Mouse (Mus musculus) limb, embryonic 12.5 days (tissue): ENCODE data around the gene Lpp. TPM values are rescaled to one million over a fixed set of nuclear protein-coding genes. Genes with fewer than 3 reads are reported as not detected.

Source experiments
- ATAC-seq: fragments of 200-750 bp; cut with Nextera tagmentation; 2 replicates; pipeline ENCODE4 v1.8.0; 2017; ENCODE audit warnings: low read depth, moderate TSS enrichment; ENCODE audit not compliant: insufficient number of reproducible peaks, insufficient read depth, low FRiP score, low TSS enrichment
- H3K27ac ChIP-seq: fragments of 300-500 bp; sonication (generic); 2 replicates; pipeline ENCODE4 v1.5.1; 2016; ENCODE audit warnings: mild to moderate bottlenecking, moderate library complexity
- H3K27me3 ChIP-seq: fragments of 300-500 bp; sonication (generic); 2 replicates; pipeline ENCODE4 v1.6.1; 2016; ENCODE audit warnings: mild to moderate bottlenecking, moderate library complexity
- H3K36me3 ChIP-seq: fragments of 300-500 bp; sonication (generic); 2 replicates; pipeline ENCODE4 v1.6.1; 2016; ENCODE audit warnings: mild to moderate bottlenecking, moderate library complexity
- H3K4me1 ChIP-seq: fragments of 300-500 bp; sonication (generic); replicated peaks from 2 replicates; pipeline ENCODE4 v1.6.1; 2016
- H3K4me2 ChIP-seq: fragments of 300-500 bp; sonication (generic); 2 replicates; pipeline ENCODE4 v1.6.1; 2016; ENCODE audit warnings: mild to moderate bottlenecking, moderate library complexity
- H3K4me3 ChIP-seq: fragments of 300-500 bp; sonication (generic); replicated peaks from 2 replicates; pipeline ENCODE4 v1.5.1; 2016; ENCODE audit warnings: mild to moderate bottlenecking
- H3K9ac ChIP-seq: fragments of 300-500 bp; sonication (generic); replicated peaks from 2 replicates; pipeline ENCODE4 v1.6.1; 2016; ENCODE audit warnings: mild to moderate bottlenecking, moderate library complexity
- H3K9me3 ChIP-seq: fragments of 300-500 bp; sonication (generic); 2 replicates; pipeline ENCODE4 v1.6.1; 2016; ENCODE audit warnings: mild to moderate bottlenecking, moderate library complexity
- WGBS: fragments of 180-500 bp; shearing (Covaris S2); methylation state at CpG from one replicate; pipeline ENCODE4 v1.1.7; 2016; 5-methylcytosine and 5-hydroxymethylcytosine counted together
- polyA plus RNA-seq: library from polyadenylated mRNA; unstranded; fragments of >200 nt; fragmentation: Nextera tagmentation; extraction: Ambion mirVana; gene quantifications from 2 replicates; pipeline ENCODE4 v1.2.1, GENCODE M21; 2016

Lpp gene
- polyA plus RNA-seq, 1 experiment from 2014 or later: 39.4 TPM

- Histone ChIP-seq H3K4me2 (no peak overlapping the region), H3K27ac (no peak overlapping the region), H3K36me3 (peaks cover 5% of the 10 kb centered on the region; the same call in 1 of the 2 replicates), H3K9ac (no peak overlapping the region), H3K4me1 (no peaks in the 10 kb centered on the region), H3K4me3 (no peak overlapping the region), H3K27me3 (no peaks in the 10 kb centered on the region), H3K9me3 (peaks cover 3% of the 10 kb centered on the region; the same call in 1 of the 2 replicates)
- no peak for ATAC-seq
- WGBS: 72% methylated on average over 10 of the region's 10 CpGs
These were observed 567.8 kb downstream of the Lpp start for GRCm38 (mm10) chr16:24960901-24961806.

GRCm38 (mm10) chr16:24964311-24964710 is 571.0 kb downstream of the Lpp start:
- Histone ChIP-seq H3K9me3 (no peaks in the 10 kb centered on the region), H3K9ac (no peak overlapping the region), H3K27ac (no peak overlapping the region), H3K4me2 (no peak overlapping the region), H3K36me3 (no peaks in the 10 kb centered on the region), H3K4me1 (no peaks in the 10 kb centered on the region), H3K4me3 (no peak overlapping the region), H3K27me3 (no peaks in the 10 kb centered on the region)
- ATAC-seq: no peak
- 85% methylated on average over 1 of the region's 1 CpGs for WGBS

GRCm38 (mm10) chr16:24965091-24965490 is 571.8 kb downstream of the Lpp start:
- Histone ChIP-seq H3K9ac (no peak overlapping the region), H3K4me2 (no peak overlapping the region), H3K27me3 (no peaks in the 10 kb centered on the region), H3K36me3 (no peaks in the 10 kb centered on the region), H3K4me3 (no peak overlapping the region), H3K4me1 (no peaks in the 10 kb centered on the region), H3K27ac (no peak overlapping the region), H3K9me3 (no peaks in the 10 kb centered on the region)
- 82% methylated on average over 4 of the region's 4 CpGs for WGBS
- no peak for ATAC-seq

- 91% methylated on average over 9 of the region's 9 CpGs for WGBS
- Histone ChIP-seq H3K4me3 (no peak overlapping the region), H3K9ac (no peak overlapping the region), H3K4me1 (no peaks in the 10 kb centered on the region), H3K4me2 (no peak overlapping the region), H3K36me3 (no peaks in the 10 kb centered on the region), H3K27me3 (no peaks in the 10 kb centered on the region), H3K27ac (no peak overlapping the region), H3K9me3 (no peaks in the 10 kb centered on the region)
- no peak for ATAC-seq
These were observed 573.2 kb downstream of the Lpp start for GRCm38 (mm10) chr16:24966460-24966859.

GRCm38 (mm10) chr16:24973009-24973631 is 579.8 kb downstream of the Lpp start:
- Histone ChIP-seq H3K9ac (no peak overlapping the region), H3K36me3 (peaks cover 7% of the 10 kb centered on the region), H3K4me2 (no peak overlapping the region), H3K4me3 (no peak overlapping the region), H3K9me3 (no peaks in the 10 kb centered on the region), H3K4me1 (no peaks in the 10 kb centered on the region), H3K27me3 (no peaks in the 10 kb centered on the region), H3K27ac (no peak overlapping the region)
- WGBS: 87% methylated on average over 5 of the region's 5 CpGs
- no peak for ATAC-seq

GRCm38 (mm10) chr16:24977771-24978170 is 584.5 kb downstream of the Lpp start:
- 82% methylated on average over 1 of the region's 1 CpGs for WGBS
- H3K9me3 ChIP-seq: no peaks in the 10 kb centered on the region

GRCm38 (mm10) chr16:24978226-24978625 is 584.9 kb downstream of the Lpp start:
- H3K4me1 ChIP-seq: no peaks in the 10 kb centered on the region
- H3K27me3 ChIP-seq: no peaks in the 10 kb centered on the region
- peaks cover 13% of the 10 kb centered on the region for H3K36me3 ChIP-seq
- H3K27ac ChIP-seq: no peak overlapping the region
- no peak for ATAC-seq
- no peak overlapping the region for H3K4me3 ChIP-seq
- no peak overlapping the region for H3K9ac ChIP-seq
- H3K9me3 ChIP-seq: no peaks in the 10 kb centered on the region
- no peak overlapping the region for H3K4me2 ChIP-seq
- 86% methylated on average over 1 of the region's 1 CpGs for WGBS

More at GRCm38 (mm10) chr16:24977771-24978170, 584.5 kb downstream of the Lpp start:
- Histone ChIP-seq H3K27me3 (no peaks in the 10 kb centered on the region), H3K9ac (no peak overlapping the region), H3K36me3 (peaks cover 9% of the 10 kb centered on the region), H3K4me2 (no peak overlapping the region), H3K4me1 (no peaks in the 10 kb centered on the region), H3K27ac (no peak overlapping the region), H3K4me3 (no peak overlapping the region)
- ATAC-seq: no peak

- Histone ChIP-seq H3K4me3 (no peak overlapping the region), H3K9ac (no peak overlapping the region), H3K27me3 (no peaks in the 10 kb centered on the region), H3K4me1 (no peaks in the 10 kb centered on the region), H3K9me3 (no peaks in the 10 kb centered on the region), H3K36me3 (peaks cover 16% of the 10 kb centered on the region), H3K4me2 (no peak overlapping the region), H3K27ac (no peak overlapping the region)
- 95% methylated on average over 4 of the region's 4 CpGs for WGBS
- no peak for ATAC-seq
These were observed 586.1 kb downstream of the Lpp start for GRCm38 (mm10) chr16:24979391-24979790.

GRCm38 (mm10) chr16:24982828-24983227 is 589.5 kb downstream of the Lpp start:
- no peaks in the 10 kb centered on the region for H3K4me1 ChIP-seq
- H3K9ac ChIP-seq: no peak overlapping the region
- H3K9me3 ChIP-seq: no peaks in the 10 kb centered on the region
- no peak for ATAC-seq
- no peak overlapping the region for H3K4me2 ChIP-seq
- no peak overlapping the region for H3K4me3 ChIP-seq
- no peaks in the 10 kb centered on the region for H3K27me3 ChIP-seq
- no peak overlapping the region for H3K27ac ChIP-seq
- peaks cover 16% of the 10 kb centered on the region for H3K36me3 ChIP-seq
- WGBS: 83% methylated on average over 4 of the region's 4 CpGs

GRCm38 (mm10) chr16:24990331-24990730 is 597.0 kb downstream of the Lpp start:
- Histone ChIP-seq H3K9me3 (no peaks in the 10 kb centered on the region), H3K36me3 (no peaks in the 10 kb centered on the region), H3K27me3 (no peaks in the 10 kb centered on the region), H3K4me3 (no peak overlapping the region), H3K4me2 (no peak overlapping the region), H3K9ac (no peak overlapping the region), H3K27ac (no peak overlapping the region), H3K4me1 (no peaks in the 10 kb centered on the region)
- ATAC-seq: no peak
- WGBS: 93% methylated on average over 11 of the region's 11 CpGs

- ATAC-seq: no peak
- H3K9me3 ChIP-seq: no peaks in the 10 kb centered on the region
- WGBS: 91% methylated on average over 10 of the region's 10 CpGs
These were observed 597.8 kb downstream of the Lpp start for GRCm38 (mm10) chr16:24991059-24991541.

More at GRCm38 (mm10) chr16:24991059-24991541, 597.8 kb downstream of the Lpp start:
- Histone ChIP-seq H3K36me3 (no peaks in the 10 kb centered on the region), H3K27me3 (no peaks in the 10 kb centered on the region), H3K4me2 (no peak overlapping the region), H3K4me3 (no peak overlapping the region), H3K4me1 (no peaks in the 10 kb centered on the region), H3K9ac (no peak overlapping the region), H3K27ac (no peak overlapping the region)
